Mouse (Mus musculus) heart, embryonic 14.5 days (tissue): ENCODE data around the gene Mpzl2. TPM values are rescaled to one million over a fixed set of nuclear protein-coding genes. Genes with fewer than 3 reads are reported as not detected.

Source experiments
- ATAC-seq: fragments of 200-750 bp; cut with Nextera tagmentation; 2 replicates; pipeline ENCODE4 v1.8.0; 2017; ENCODE audit warnings: low read depth, moderate TSS enrichment; ENCODE audit not compliant: insufficient number of reproducible peaks, insufficient read depth, low FRiP score
- H3K27ac ChIP-seq, 2 experiments: fragments of 200-500 bp in 1 of 2; fragments of 300-500 bp in 1 of 2; sonication (generic) in 1 of 2; replicated peaks in 1 of 2; 2 replicates each; pipeline ENCODE4 v1.5.1; 2012 to 2014; ENCODE audit warnings: low read depth in 2 of 2, low read length in 2 of 2, control low read depth in 1 of 2, mild to moderate bottlenecking in 1 of 2, mixed read lengths in 1 of 2; ENCODE audit not compliant: control insufficient read depth in 1 of 2, insufficient read depth in 1 of 2
- H3K27me3 ChIP-seq: fragments of 300-500 bp; sonication (generic); 2 replicates; pipeline ENCODE4 v1.6.1; 2014; ENCODE audit warnings: mild to moderate bottlenecking, low read length, control low read depth; ENCODE audit not compliant: control insufficient read depth, insufficient read depth
- H3K36me3 ChIP-seq: fragments of 300-500 bp; sonication (generic); 2 replicates; pipeline ENCODE4 v1.6.1; 2014; ENCODE audit warnings: mild to moderate bottlenecking, control low read depth, low read length, mixed read lengths; ENCODE audit not compliant: control insufficient read depth, insufficient read depth
- H3K4me1 ChIP-seq, 2 experiments: fragments of 200-500 bp in 1 of 2; fragments of 300-500 bp in 1 of 2; sonication (generic) in 1 of 2; 2 replicates each; pipeline ENCODE4 v1.6.1; 2012 to 2014; ENCODE audit warnings: low read length in 2 of 2, control low read depth in 1 of 2, mixed read lengths in 1 of 2; ENCODE audit not compliant: control insufficient read depth in 2 of 2, insufficient read depth in 2 of 2
- H3K4me2 ChIP-seq: fragments of 300-500 bp; sonication (generic); 2 replicates; pipeline ENCODE4 v1.6.1; 2014; ENCODE audit warnings: mild to moderate bottlenecking, low read length
- H3K4me3 ChIP-seq, 2 experiments: fragments of 200-500 bp in 1 of 2; fragments of 300-500 bp in 1 of 2; sonication (generic) in 1 of 2; 2 replicates each; pipeline ENCODE4 v1.5.1; 2012 to 2014; ENCODE audit warnings: low read length in 2 of 2, mild to moderate bottlenecking in 2 of 2, control low read depth in 1 of 2, low read depth in 1 of 2, moderate library complexity in 1 of 2; ENCODE audit not compliant: control insufficient read depth in 1 of 2, insufficient read depth in 1 of 2
- H3K9ac ChIP-seq: fragments of 300-500 bp; sonication (generic); 2 replicates; pipeline ENCODE4 v1.6.1; 2014; ENCODE audit warnings: mild to moderate bottlenecking, low read length
- H3K9me3 ChIP-seq: fragments of 300-500 bp; sonication (generic); 2 replicates; pipeline ENCODE4 v1.6.1; 2016; ENCODE audit warnings: low read length, control low read depth; ENCODE audit not compliant: control insufficient read depth
- WGBS: fragments of 180-500 bp; shearing (Covaris S2); extraction: QIAGEN DNeasy Blood & Tissue Kit; methylation state at CpG from one replicate; pipeline ENCODE4 v1.1.7; 2014; 5-methylcytosine and 5-hydroxymethylcytosine counted together
- polyA plus RNA-seq: library from polyadenylated mRNA; unstranded; fragments of >200 nt; fragmentation: Nextera tagmentation; extraction: Ambion mirVana; gene quantifications from 2 replicates; pipeline ENCODE4 v1.2.1, GENCODE M21; 2014

Mpzl2 gene
- polyA plus RNA-seq, 1 experiment from 2014 or later = 1.1 TPM

DNA sequence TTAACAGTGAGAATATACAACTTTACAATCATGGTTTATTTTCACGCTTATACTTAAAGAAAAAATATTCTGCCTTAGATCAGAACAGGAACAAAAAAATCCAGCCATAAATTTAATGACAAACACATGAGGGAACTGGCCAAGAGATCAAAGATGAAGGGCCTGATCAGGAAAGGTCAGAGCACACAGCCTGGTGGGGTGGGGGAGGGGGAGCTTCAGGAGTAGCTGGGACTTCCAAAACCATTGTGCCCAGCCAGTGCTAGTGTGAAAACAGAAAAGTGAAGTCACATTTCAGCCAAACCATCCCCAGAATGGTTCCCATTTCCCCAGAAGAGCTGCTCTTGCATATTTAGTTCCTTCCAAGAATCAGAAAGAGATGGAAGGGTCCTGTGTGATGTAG, 62.9 kb downstream of the Mpzl2 start:
- 88% methylated on average over 1 of the region's 1 CpGs for WGBS
- Histone ChIP-seq H3K27ac (no peak overlapping the region), H3K4me3 (no peak overlapping the region), H3K9me3 (no peaks in the 10 kb centered on the region), H3K4me1 (peaks cover 7 to 12% of the 10 kb centered on the region in 2 experiments; a peak in 3 of 4 replicates), H3K4me2 (no peak overlapping the region), H3K27me3 (no peaks in the 10 kb centered on the region), H3K9ac (no peak overlapping the region), H3K36me3 (no peaks in the 10 kb centered on the region)
- no peak for ATAC-seq

DNA sequence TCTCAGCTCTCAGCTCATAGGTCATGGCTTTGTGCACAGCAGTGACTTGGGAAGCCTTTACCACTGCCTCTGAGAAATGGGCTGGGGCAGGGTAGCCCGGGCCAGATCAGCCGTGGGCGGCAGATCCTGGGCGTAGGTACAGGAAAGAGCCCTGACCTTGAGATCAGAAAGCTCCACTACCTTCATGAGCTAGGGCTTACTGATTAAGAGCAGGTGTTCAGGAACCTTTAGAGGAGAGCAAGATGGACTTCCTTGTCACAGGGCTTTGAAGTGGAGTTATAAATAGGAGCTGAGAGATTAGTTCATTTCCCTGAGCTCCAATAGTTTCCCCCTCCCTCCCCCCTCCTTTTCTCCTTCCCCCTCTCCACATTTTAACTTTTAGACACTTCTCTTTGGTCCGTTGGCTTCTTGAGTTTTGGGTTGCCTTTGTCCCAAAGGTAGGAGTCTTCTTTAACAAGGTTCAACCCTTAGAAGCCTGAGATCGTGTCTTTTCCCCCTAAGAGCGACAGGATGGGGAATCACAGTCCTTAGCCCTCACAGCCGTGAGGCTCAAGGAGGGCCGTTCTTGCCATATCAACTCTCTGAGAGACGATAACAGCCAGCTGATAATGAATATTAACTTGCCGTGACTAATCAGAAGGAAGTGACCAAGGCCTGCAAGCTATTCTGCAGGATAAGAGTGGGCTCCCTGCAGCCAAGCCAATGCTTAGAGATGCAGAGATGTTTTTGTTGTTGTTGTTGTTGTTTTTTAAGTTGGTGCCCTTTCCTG, 63.8 kb downstream of the Mpzl2 start:
- Histone ChIP-seq H3K4me1 (peaks cover 7 to 12% of the 10 kb centered on the region in 2 experiments; a peak in 3 of 4 replicates), H3K36me3 (no peaks in the 10 kb centered on the region), H3K27me3 (no peaks in the 10 kb centered on the region), H3K9me3 (no peaks in the 10 kb centered on the region), H3K4me3 (no peak overlapping the region), H3K9ac (no peak overlapping the region; the same call in 1 of the 2 replicates), H3K27ac (no peak overlapping the region), H3K4me2 (no peak overlapping the region)
- WGBS = 15% methylated on average over 11 of the region's 11 CpGs
- no peak for ATAC-seq

Other genes starting within 250 kb of the Mpzl2 start
- 1.3 and 1.9 TPM in 2 replicates for gene Tmem25, start 240.5 kb upstream of the Mpzl2 start, polyA plus RNA-seq
- gene Ttc36, start 236.7 kb upstream of the Mpzl2 start, polyA plus RNA-seq = 1.3 TPM in 1 of 2 replicates, not detected in the other
- gene Kmt2a, start 158.5 kb upstream of the Mpzl2 start, polyA plus RNA-seq = 9.6 and 10.4 TPM in 2 replicates
- gene Atp5l, start 119.1 kb upstream of the Mpzl2 start, polyA plus RNA-seq = 1,362 and 1,405 TPM in 2 replicates
- 21.7 and 25.7 TPM in 2 replicates for gene Ube4a, start 74.2 kb upstream of the Mpzl2 start, polyA plus RNA-seq
- 0.20 TPM in 1 of 2 replicates, not detected in the other for gene Cd3g, start 59.4 kb upstream of the Mpzl2 start, polyA plus RNA-seq
- not detected in 2 replicates for gene Cd3d, start 58.0 kb upstream of the Mpzl2 start, polyA plus RNA-seq
- not detected in 2 replicates for gene Cd3e, start 30.2 kb upstream of the Mpzl2 start, polyA plus RNA-seq
- 1.1 and 1.5 TPM in 2 replicates for gene Mpzl3, start 15.4 kb downstream of the Mpzl2 start, polyA plus RNA-seq
- gene Jaml, start 39.4 kb downstream of the Mpzl2 start, polyA plus RNA-seq = 0.18 and 0.28 TPM in 2 replicates
- gene Scn2b, start 78.0 kb downstream of the Mpzl2 start, polyA plus RNA-seq = 1.4 TPM in 2 replicates
- 0.11 TPM in 1 of 2 replicates, not detected in the other for gene Scn4b, start 98.6 kb downstream of the Mpzl2 start, polyA plus RNA-seq
- gene BC049352, start 142.2 kb downstream of the Mpzl2 start, polyA plus RNA-seq = not detected in 2 replicates
- gene Tmprss4, start 164.3 kb downstream of the Mpzl2 start, polyA plus RNA-seq = not detected in 2 replicates
- 0.63 and 1.0 TPM in 2 replicates for gene Il10ra, start 229.3 kb downstream of the Mpzl2 start, polyA plus RNA-seq